Comparison of ENCODE assay signal across 11 mouse cellular contexts in the genomic region with DNA sequence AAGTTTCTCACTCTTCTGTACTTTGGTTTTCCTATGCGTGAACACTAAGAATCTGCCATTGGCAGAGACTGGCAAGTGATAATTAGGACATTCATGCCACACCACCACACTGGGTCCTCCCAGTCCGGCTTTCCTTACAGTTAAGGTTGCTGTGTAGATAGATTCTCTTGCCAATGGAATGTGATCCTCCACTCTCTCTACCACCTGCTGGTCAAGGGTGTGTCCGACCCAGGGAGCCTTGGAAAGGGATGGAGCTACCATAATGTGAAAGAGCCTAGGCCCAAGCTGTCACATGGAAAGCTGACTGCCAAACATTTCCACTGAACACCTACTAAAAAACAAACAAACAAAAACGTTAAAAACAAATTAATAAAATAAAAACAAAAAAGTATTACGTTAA.
"Had no signal": no experiment of that assay in that cellular context is flagged by ENCODE, and none has a peak within 500 bp of the region (broad histone marks: within the 10 kb centered on the region; RNA-seq: fewer than 3 reads in every experiment).

No protein-coding gene starts in this region.

- DNase-seq: lung, adult 18-20 months; lung, embryonic 14.5 days; lung, postnatal 10 days; lung, postnatal 4 days; midbrain, embryonic 14.5 days; right cerebral cortex, postnatal 25 days; right cerebral cortex, postnatal 4 days; thymus, adult 18-20 months; thymus, postnatal 14 days; thymus, postnatal 36 days had no signal

- ATAC-seq: midbrain, embryonic 16.5 days had no signal
